Mouse (Mus musculus) kidney, adult 2 months (tissue): ENCODE measurements around the gene Stk19. TPM values are rescaled to one million over a fixed set of nuclear protein-coding genes. Genes with fewer than 3 reads are reported as not detected.

Source experiments
- DNase-seq: peaks from one replicate; pipeline ENCODE4 v3.0.0; 2021
- H3K27ac ChIP-seq: fragments of 200-500 bp; 2 replicates; pipeline ENCODE4 v1.5.1; 2012; ENCODE audit warnings: low read depth, low read length, control low read depth, inconsistent platforms; ENCODE audit not compliant: insufficient read depth
- H3K27me3 ChIP-seq: fragments of 200-500 bp; replicated peaks from 2 replicates; pipeline ENCODE4 v1.6.1; 2012; ENCODE audit warnings: mild to moderate bottlenecking, moderate library complexity, low read length, inconsistent platforms; ENCODE audit not compliant: control insufficient read depth, insufficient read depth
- H3K36me3 ChIP-seq: fragments of 200-500 bp; 2 replicates; pipeline ENCODE4 v1.6.1; 2012; ENCODE audit warnings: mild to moderate bottlenecking, moderate library complexity, low read length, inconsistent platforms; ENCODE audit not compliant: control insufficient read depth, insufficient read depth
- H3K4me1 ChIP-seq: fragments of 200-500 bp; 2 replicates; pipeline ENCODE4 v1.6.1; 2011; ENCODE audit warnings: low read length; ENCODE audit not compliant: control insufficient read depth, insufficient read depth
- H3K4me3 ChIP-seq: fragments of 200-500 bp; 2 replicates; pipeline ENCODE4 v1.5.1; 2011; ENCODE audit warnings: mild to moderate bottlenecking, low read depth, low read length, control low read depth; ENCODE audit not compliant: insufficient read depth
- CTCF ChIP-seq: fragments of 200-500 bp; conservative IDR thresholded peaks from 2 replicates; pipeline ENCODE4 v1.5.1; 2011; ENCODE audit warnings: low read depth, mild to moderate bottlenecking, control low read depth, low read length, moderate library complexity, mixed read lengths; ENCODE audit not compliant: insufficient read depth, insufficient read length
- POLR2A ChIP-seq: fragments of 200-500 bp; IDR thresholded peaks from one replicate; pipeline ENCODE4 v1.6.1; 2011; ENCODE audit warnings: low read depth, low read length, control low read depth
- WGBS: fragments of 180-500 bp; shearing (Covaris S2); methylation state at CpG from one replicate; pipeline ENCODE4 v1.1.7; 2018; 5-methylcytosine and 5-hydroxymethylcytosine counted together
- polyA plus RNA-seq: library from polyadenylated mRNA; depleted of rRNA; stranded (reverse); fragments of >200 nt; gene quantifications from 2 replicates; pipeline ENCODE4 v1.2.3, GENCODE M21; 2012

The Stk19 gene
- polyA plus RNA-seq, 1 experiment, result 35.7 TPM

DNA sequence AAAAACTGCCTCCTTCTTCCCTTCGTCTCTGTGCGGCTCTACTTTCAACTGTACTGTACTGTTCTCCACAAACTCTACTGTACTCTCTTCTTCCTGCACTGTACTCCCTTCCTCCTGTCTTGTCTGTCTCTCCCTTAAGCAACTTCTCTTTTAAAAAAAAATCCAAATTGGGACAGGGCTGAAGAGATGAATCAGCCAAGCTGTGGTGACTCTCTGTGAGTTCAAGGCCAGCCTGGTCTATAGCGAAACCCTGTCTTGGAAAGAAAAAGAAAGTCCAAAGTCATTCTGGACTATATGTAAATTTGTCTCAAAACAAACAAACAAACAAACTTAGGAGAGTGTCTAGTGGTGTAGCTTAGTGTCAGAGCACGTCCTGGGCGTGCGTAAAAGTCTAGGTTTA lies 37.6 kb upstream of the Stk19 start:
- TF ChIP-seq CTCF, result no peak
- TF ChIP-seq POLR2A, result no peak
- H3K4me3 ChIP-seq, result no peak overlapping the region
- DNase-seq, result no peak
- H3K4me1 ChIP-seq, result no peaks in the 10 kb centered on the region
- H3K36me3 ChIP-seq, result no peaks in the 10 kb centered on the region
- H3K27ac ChIP-seq, result no peak overlapping the region
- WGBS, result 88% methylated on average over 6 of the region's 6 CpGs
- H3K27me3 ChIP-seq, result no peaks in the 10 kb centered on the region

DNA sequence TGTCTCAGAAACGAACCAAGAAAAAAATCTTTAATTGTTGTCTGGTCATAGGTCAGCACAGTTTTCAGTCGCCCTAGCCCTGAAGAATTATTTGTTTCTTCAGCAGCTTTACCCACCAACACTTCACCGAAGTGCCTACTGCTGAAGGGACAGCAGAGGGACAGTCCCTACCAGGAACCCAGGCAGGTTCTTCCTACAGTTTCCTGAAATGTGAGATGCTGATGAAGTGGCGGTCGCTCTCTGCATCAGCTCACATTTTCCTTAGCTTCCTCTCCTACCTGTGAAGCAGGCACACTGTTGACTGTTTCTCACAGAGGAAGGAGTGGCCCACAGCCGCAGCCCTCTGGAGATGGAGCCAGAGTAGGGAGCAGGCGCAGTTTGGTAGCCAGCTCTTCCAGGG lies 29.2 kb upstream of the Stk19 start:
- DNase-seq, result no peak
- no peak overlapping the region for H3K27ac ChIP-seq
- TF ChIP-seq POLR2A, result no peak
- TF ChIP-seq CTCF, result no peak
- H3K4me1 ChIP-seq, result peaks cover 6% of the 10 kb centered on the region; the same call in 1 of the 2 replicates
- no peaks in the 10 kb centered on the region for H3K27me3 ChIP-seq
- WGBS, result 47% methylated on average over 7 of the region's 7 CpGs
- no peaks in the 10 kb centered on the region for H3K36me3 ChIP-seq
- H3K4me3 ChIP-seq, result no peak overlapping the region

GRCm38 (mm10) chr17:34862416-34863081 lies 25.8 kb upstream of the Stk19 start, which contains the start of gene Cfb:
Gene Cfb (minus strand): TSS chr17:34862518.
- Histone ChIP-seq H3K4me1 (peaks cover 6% of the 10 kb centered on the region; the same call in 1 of the 2 replicates), H3K27ac (peak within 1 kb of the TSS; percentile 93), H3K4me3 (peak within 1 kb of the TSS; percentile 42), H3K27me3 (no peaks in the 10 kb centered on the region), H3K36me3 (no peaks in the 10 kb centered on the region)
- TF ChIP-seq POLR2A (no peak), CTCF (no peak)
- WGBS, result 16% methylated on average over 8 of the region's 8 CpGs
- DNase-seq, result peak; percentile 92

DNA sequence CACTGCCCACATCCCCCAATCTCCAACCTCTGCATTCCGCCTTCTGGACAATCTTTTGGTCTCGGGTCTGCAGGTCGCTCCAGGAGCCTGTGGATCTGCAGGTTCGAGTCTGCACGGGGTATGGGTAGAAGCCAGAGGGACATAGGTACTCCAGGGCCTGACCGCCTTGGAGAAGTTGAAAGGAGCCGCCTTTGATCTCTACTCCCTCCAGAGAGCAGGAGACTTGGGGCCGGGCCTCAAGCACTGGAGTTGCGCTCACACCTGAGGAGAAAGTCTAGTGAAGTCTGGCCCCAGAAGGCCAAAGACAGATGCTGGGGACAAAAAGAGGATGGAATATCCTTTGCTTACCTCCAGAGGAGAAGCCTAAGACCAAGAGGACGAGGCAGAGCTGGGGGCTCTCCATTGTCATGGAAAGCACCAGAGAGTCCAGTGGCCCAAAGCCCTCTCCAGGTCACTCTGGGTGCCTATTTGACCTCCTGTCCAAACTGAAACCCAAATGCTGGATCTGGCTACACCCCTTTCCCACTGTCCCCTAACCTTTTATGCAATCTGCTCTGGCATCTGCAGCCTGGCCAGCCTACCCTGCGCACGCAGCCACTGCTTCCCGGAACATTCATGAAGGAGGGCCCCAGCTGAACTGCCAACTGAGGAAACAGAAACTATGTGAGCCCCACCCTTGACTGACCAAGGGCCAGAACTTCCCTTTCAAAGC lies 25.1 kb upstream of the Stk19 start:
- H3K4me3 ChIP-seq, result peak overlapping the region; percentile 42
- peak overlapping the region; percentile 93 for H3K27ac ChIP-seq
- no peaks in the 10 kb centered on the region for H3K36me3 ChIP-seq
- TF ChIP-seq CTCF, result no peak
- no peak for TF ChIP-seq POLR2A
- WGBS, result 39% methylated on average over 13 of the region's 13 CpGs
- DNase-seq, result peak; percentile 87
- no peaks in the 10 kb centered on the region for H3K27me3 ChIP-seq
- peaks cover 6% of the 10 kb centered on the region; the same call in 1 of the 2 replicates for H3K4me1 ChIP-seq

DNA sequence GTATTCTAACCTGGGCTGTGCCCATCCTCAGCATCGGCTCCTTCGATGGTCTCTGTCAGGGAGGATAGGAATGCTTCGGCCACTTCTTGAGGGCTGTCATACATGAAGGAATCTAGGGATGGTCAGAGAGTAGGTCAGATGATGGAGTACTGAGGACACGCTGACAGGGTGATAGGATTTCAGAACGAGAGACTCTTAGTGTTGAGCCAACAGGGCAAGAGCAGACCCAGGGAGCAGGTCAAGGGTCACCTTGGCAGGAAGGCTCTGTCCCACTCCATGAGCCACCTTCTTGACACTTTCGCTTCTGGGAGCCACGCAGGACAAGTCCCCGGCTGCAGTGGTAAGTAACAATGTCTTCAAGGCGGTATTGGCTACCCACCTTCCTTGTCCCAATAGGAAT lies 23.8 kb upstream of the Stk19 start:
- H3K27me3 ChIP-seq, result no peaks in the 10 kb centered on the region
- DNase-seq, result no peak
- no peaks in the 10 kb centered on the region for H3K36me3 ChIP-seq
- 65% methylated on average over 9 of the region's 9 CpGs for WGBS
- no peak overlapping the region for H3K27ac ChIP-seq
- no peak overlapping the region for H3K4me3 ChIP-seq
- H3K4me1 ChIP-seq, result peaks cover 6% of the 10 kb centered on the region; the same call in 1 of the 2 replicates
- TF ChIP-seq CTCF (no peak), POLR2A (no peak)

DNA sequence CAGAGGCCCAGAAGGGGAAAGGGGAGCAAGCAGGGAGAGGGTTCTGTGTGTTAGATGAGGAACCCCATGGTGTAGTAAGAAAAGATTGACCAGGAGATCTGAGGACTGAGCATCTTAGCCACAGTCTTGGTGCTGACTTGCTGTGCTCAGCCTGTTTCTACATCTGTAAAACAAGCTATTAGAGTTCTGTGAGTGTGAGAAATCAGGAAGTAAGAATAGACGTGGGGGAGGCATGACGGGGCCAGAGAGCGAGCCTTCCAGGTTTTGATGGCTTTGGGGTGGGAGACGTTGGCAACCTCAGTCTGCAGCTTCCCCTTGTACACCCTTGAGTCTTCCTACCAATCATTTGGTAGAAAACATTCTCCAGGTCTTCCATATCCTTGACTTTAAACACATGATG lies 21.9 kb upstream of the Stk19 start:
- no peaks in the 10 kb centered on the region for H3K27me3 ChIP-seq
- H3K4me3 ChIP-seq, result no peak overlapping the region
- TF ChIP-seq CTCF, result no peak
- TF ChIP-seq POLR2A, result no peak
- no peak overlapping the region for H3K27ac ChIP-seq
- no peak for DNase-seq
- peaks cover 6% of the 10 kb centered on the region; the same call in 1 of the 2 replicates for H3K4me1 ChIP-seq
- H3K36me3 ChIP-seq, result no peaks in the 10 kb centered on the region
- 63% methylated on average over 4 of the region's 4 CpGs for WGBS

- TF ChIP-seq POLR2A, result no peak
- TF ChIP-seq CTCF, result peak; percentile 72
- peaks cover 4% of the 10 kb centered on the region; the same call in 1 of the 2 replicates for H3K4me1 ChIP-seq
- no peak overlapping the region for H3K4me3 ChIP-seq
- H3K27ac ChIP-seq, result no peak overlapping the region
- H3K36me3 ChIP-seq, result no peaks in the 10 kb centered on the region
- WGBS, result 24% methylated on average over 3 of the region's 3 CpGs
- DNase-seq, result peak; percentile 58
- no peaks in the 10 kb centered on the region for H3K27me3 ChIP-seq
These were observed 19.1 kb upstream of the Stk19 start for GRCm38 (mm10) chr17:34855825-34856224.
